Mouse (Mus musculus) retina, postnatal 7 days (tissue): ENCODE data around the gene Slc2a10.
"Not testable (repeated sequence)": the region's sequence is repeated elsewhere in the genome, so short reads cannot be mapped to it uniquely, and the experiment has no call there.

Source experiments
- DNase-seq: peaks from one replicate; pipeline ENCODE4 v3.0.0-alpha.2; 2012; ENCODE audit warnings: low read depth, low spot score

Slc2a10 gene

GRCm38 (mm10) chr2:165498816-165499215 lies 4.8 kb upstream of the Slc2a10 start:
- DNase-seq = no peak

GRCm38 (mm10) chr2:165509686-165510085 lies 6.1 kb downstream of the Slc2a10 start:
- no peak for DNase-seq

GRCm38 (mm10) chr2:165510466-165510865 lies 6.9 kb downstream of the Slc2a10 start:
- DNase-seq = no peak

GRCm38 (mm10) chr2:165510914-165511458 lies 7.4 kb downstream of the Slc2a10 start:
- not testable (repeated sequence) for DNase-seq

GRCm38 (mm10) chr2:165511530-165511929 lies 7.9 kb downstream of the Slc2a10 start:
- not testable (repeated sequence) for DNase-seq

GRCm38 (mm10) chr2:165512426-165512825 lies 8.8 kb downstream of the Slc2a10 start:
- DNase-seq = no peak

GRCm38 (mm10) chr2:165512870-165513600 lies 9.4 kb downstream of the Slc2a10 start:
- peak; percentile 34 for DNase-seq

GRCm38 (mm10) chr2:165515178-165515728 lies 11.7 kb downstream of the Slc2a10 start:
- DNase-seq = no peak

GRCm38 (mm10) chr2:165525609-165526008 lies 22.0 kb downstream of the Slc2a10 start:
- DNase-seq = no peak

GRCm38 (mm10) chr2:165529106-165529505 lies 25.5 kb downstream of the Slc2a10 start:
- DNase-seq = peak; percentile 53

GRCm38 (mm10) chr2:165533789-165534188 lies 30.2 kb downstream of the Slc2a10 start:
- DNase-seq = no peak

- DNase-seq = no peak
Observed at GRCm38 (mm10) chr2:165540975-165541374, 37.4 kb downstream of the Slc2a10 start.

- peak; percentile 27 for DNase-seq
Observed at GRCm38 (mm10) chr2:165542939-165543669, 39.5 kb downstream of the Slc2a10 start.

- DNase-seq = no peak
Observed at GRCm38 (mm10) chr2:165543670-165544016, 40.1 kb downstream of the Slc2a10 start.

GRCm38 (mm10) chr2:165545687-165546086 lies 42.1 kb downstream of the Slc2a10 start:
- no peak for DNase-seq

GRCm38 (mm10) chr2:165546341-165546740 lies 42.8 kb downstream of the Slc2a10 start:
- DNase-seq = no peak

- DNase-seq = peak; percentile 83
Observed at GRCm38 (mm10) chr2:165547410-165547809, 43.8 kb downstream of the Slc2a10 start.

- DNase-seq = no peak
Observed at GRCm38 (mm10) chr2:165548627-165549026, 45.0 kb downstream of the Slc2a10 start.

- DNase-seq = not testable (repeated sequence)
Observed at GRCm38 (mm10) chr2:165550410-165550809, 46.8 kb downstream of the Slc2a10 start.

GRCm38 (mm10) chr2:165554066-165554465 lies 50.5 kb downstream of the Slc2a10 start:
- peak; percentile 74 for DNase-seq

GRCm38 (mm10) chr2:165557278-165557677 lies 53.7 kb downstream of the Slc2a10 start:
- no peak for DNase-seq

- no peak for DNase-seq
Observed at GRCm38 (mm10) chr2:165558916-165559315, 55.3 kb downstream of the Slc2a10 start.
